Mouse (Mus musculus) MEL (cell line): ENCODE data around the gene Sim2.

Source experiments
- EP300 ChIP-seq, 2 experiments: IDR thresholded peaks; 2 replicates each; pipeline ENCODE4 v1.6.1; 2011; ENCODE audit warnings: improper control_type of control experiment in 2 of 2, low read length in 2 of 2, low read depth in 1 of 2, mild to moderate bottlenecking in 1 of 2
- HCFC1 ChIP-seq: IDR thresholded peaks from 2 replicates; pipeline ENCODE4 v1.6.1; 2012; ENCODE audit warnings: low read depth, mild to moderate bottlenecking, inconsistent platforms, low read length, improper control_type of control experiment, moderate library complexity
- MXI1 ChIP-seq: IDR thresholded peaks from 2 replicates; pipeline ENCODE4 v1.6.1; 2011; ENCODE audit warnings: mild to moderate bottlenecking, low read depth, low read length, improper control_type of control experiment

GRCm38 (mm10) chr16:94075362-94076027 lies 9.2 kb upstream of the Sim2 start:
- no peak for TF ChIP-seq EP300 (IDR thresholded peaks at IDR 0.05; ENCODE audit: low read depth in 1 of 2, low read length in 2 of 2)
- no peak for TF ChIP-seq HCFC1
- TF ChIP-seq MXI1: no peak
